Comparison of ENCODE assay signal across 8 mouse cellular contexts in the genomic region with DNA sequence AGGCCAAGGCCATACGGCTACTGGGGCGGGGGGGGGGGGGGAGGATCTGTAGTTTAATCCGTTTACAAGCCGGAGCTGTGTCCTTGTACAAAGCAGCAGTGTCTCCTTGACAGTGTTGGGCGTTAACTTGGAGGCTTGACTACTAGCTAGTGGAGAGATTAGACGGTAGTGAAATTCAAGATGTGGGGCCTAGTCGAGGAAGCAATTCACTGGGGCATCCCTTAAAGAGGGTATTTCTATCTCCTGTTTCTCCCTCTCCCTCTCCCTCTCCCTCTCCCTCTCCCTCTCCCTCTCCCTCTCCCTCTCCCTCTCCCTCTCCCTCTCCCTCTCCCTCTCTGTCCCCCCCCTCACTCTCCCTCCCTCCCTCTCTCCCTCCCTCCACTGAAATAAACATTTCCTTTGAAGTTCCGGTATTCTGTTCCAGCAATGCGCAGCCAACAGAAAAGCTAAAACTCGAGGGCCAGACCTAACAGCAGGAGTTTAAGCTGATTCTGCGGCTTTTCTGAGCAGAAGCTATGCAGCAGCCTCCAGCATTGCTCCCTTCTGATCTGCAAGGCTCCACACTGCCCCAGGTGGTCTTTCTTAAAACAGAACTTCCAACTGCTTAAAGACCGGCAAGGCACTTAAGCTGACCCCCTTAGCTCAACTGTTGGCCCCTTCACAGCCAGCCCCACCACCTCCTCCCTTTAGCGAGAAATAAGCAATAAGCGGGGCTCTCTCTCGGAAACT. TPM values are rescaled to one million over a fixed set of nuclear protein-coding genes. Genes with fewer than 3 reads are reported as not detected.
DNase-seq lines count a peak whose midpoint lies in the region; ATAC-seq and TF ChIP-seq lines count a peak whose summit lies in the region.

No protein-coding gene starts in this region.

- no peaks in the 10 kb centered on the region for H3K36me3 ChIP-seq in heart, embryonic 12.5 days

- WGBS in heart, embryonic 12.5 days = 2% methylated on average over 15 of the region's 15 CpGs
- 5% methylated on average over 15 of the region's 15 CpGs for WGBS in bone marrow, adult 2 months

- 0 out of 2 replicates have a peak, but pooled peaks cover 14% of the 10 kb centered on the region for H3K27me3 ChIP-seq in heart, embryonic 12.5 days (replicated peaks)

- no peak for DNase-seq in heart, postnatal 36 days
- DNase-seq in frontal cortex, postnatal 10 days (ENCODE audit: low spot score in 2 of 2) = peak; percentile 36 to 47
- DNase-seq in kidney, postnatal 14 days = peak; percentile 72
- DNase-seq in lung, postnatal 14 days = peak; percentile 14
- peak; percentile 33 to 37 for DNase-seq in spleen, postnatal 36 days (ENCODE audit: low spot score in 2 of 2)
- DNase-seq in cerebellum, postnatal 25 days = no peak

- no peak for TF ChIP-seq POLR2A in bone marrow, adult 2 months (IDR thresholded peaks at IDR 0.05; ENCODE audit: borderline replicate concordance, control insufficient read depth, low read depth, low read length)

- peak; percentile 33; the same call in 1 of the 2 replicates for TF ChIP-seq CTCF in bone marrow, adult 2 months (IDR thresholded peaks at IDR 0.05; ENCODE audit: control insufficient read depth, insufficient read depth, low read length)

- H3K9me3 ChIP-seq in heart, embryonic 12.5 days (replicated peaks) = no peaks in the 10 kb centered on the region

- ATAC-seq in heart, embryonic 12.5 days (ENCODE audit: insufficient number of reproducible peaks, low FRiP score) = no peak

- H3K4me1 ChIP-seq in heart, embryonic 12.5 days (replicated peaks) = peaks cover 12% of the 10 kb centered on the region; the same call in 1 of the 2 replicates
- H3K4me1 ChIP-seq in bone marrow, adult 2 months (ENCODE audit: control insufficient read depth, insufficient read depth, low read length) = no peaks in the 10 kb centered on the region; the same call in 1 of the 2 replicates

- intact Hi-C loops in heart, postnatal 36 days (cut with DNase I) = loop anchor here (1.0 to 2.0 kb wide), 3 partner anchors 75 to 333 kb away; no protein-coding TSS in a partner anchor

- peak overlapping the region; percentile 58 for H3K4me2 ChIP-seq in heart, embryonic 12.5 days

- no peak overlapping the region for H3K27ac ChIP-seq in heart, embryonic 12.5 days (ENCODE audit: poor library complexity, severe bottlenecking)
- no peak overlapping the region for H3K27ac ChIP-seq in bone marrow, adult 2 months (ENCODE audit: control insufficient read depth, insufficient read depth, low read depth, low read length, poor library complexity)

- H3K9ac ChIP-seq in heart, embryonic 12.5 days = no peak overlapping the region

- H3K4me3 ChIP-seq in heart, embryonic 12.5 days = no peak overlapping the region
- no peak overlapping the region for H3K4me3 ChIP-seq in bone marrow, adult 2 months (replicated peaks; ENCODE audit: control insufficient read depth, low read depth, low read length)

RNA-seq across cellular contexts. Expression of gene Thoc3, which starts 21.0 kb away (rescaled TPM):
- 88.2 and 92.4 TPM in 2 replicates for polyA plus RNA-seq in heart, embryonic 12.5 days (2016; fragmentation: Nextera tagmentation; extraction: Ambion mirVana)
- total RNA-seq in heart, postnatal 36 days (2021) = 10 to 100 TPM; 18.7 to 21.4 TPM
- 10.7 and 17.6 TPM in 2 replicates for polyA plus RNA-seq in bone marrow, adult 2 months (2011; ENCODE audit: insufficient read depth, insufficient read length, low replicate concordance, missing spikeins)

RNA-seq across cellular contexts. Expression of gene Simc1, which starts 55.9 kb away (rescaled TPM):
- polyA plus RNA-seq in heart, embryonic 12.5 days (2016; fragmentation: Nextera tagmentation; extraction: Ambion mirVana) = 6.3 and 6.6 TPM in 2 replicates
- total RNA-seq in heart, postnatal 36 days (2021) = 1 to 10 TPM; 1.3 to 2.1 TPM
- 3.2 and 4.2 TPM in 2 replicates for polyA plus RNA-seq in bone marrow, adult 2 months (2011; ENCODE audit: insufficient read depth, insufficient read length, low replicate concordance, missing spikeins)

Comparison
In these comparisons a context has a peak if more than half of its experiments do, and no peak if none do; other contexts are left out.
1. DNase-seq: peak in frontal cortex, postnatal 10 days (2 of 2), kidney, postnatal 14 days (single experiment), lung, postnatal 14 days (single experiment) and spleen, postnatal 36 days (2 of 2); none in heart, postnatal 36 days (0 of 2) and cerebellum, postnatal 25 days (0 of 2).